Mouse (Mus musculus) A20 (cell line): Measurements from ENCODE around the gene Lypd5.

ENCODE experiments used
- DNase-seq: peaks from one replicate; pipeline ENCODE4 v3.0.0-alpha.2; 2011; ENCODE audit warnings: low read depth, low spot score

Lypd5 gene

GRCm38 (mm10) chr7:24359269-24359668, 10.3 kb downstream of the Lypd5 start:
- DNase-seq = peak; percentile 24

GRCm38 (mm10) chr7:24361001-24361400, 12.0 kb downstream of the Lypd5 start:
- DNase-seq = peak; percentile 19

GRCm38 (mm10) chr7:24363228-24363627, 14.2 kb downstream of the Lypd5 start:
- peak; percentile 68 for DNase-seq

GRCm38 (mm10) chr7:24364827-24365226, 15.8 kb downstream of the Lypd5 start:
- DNase-seq = peak; percentile 89

- DNase-seq = peak; percentile 37
Observed at GRCm38 (mm10) chr7:24365258-24366014, 16.4 kb downstream of the Lypd5 start.

GRCm38 (mm10) chr7:24366716-24367632, 18.0 kb downstream of the Lypd5 start:
- DNase-seq = peak; percentile 31

- DNase-seq = peak; percentile 76
Observed at GRCm38 (mm10) chr7:24368226-24368625, 19.2 kb downstream of the Lypd5 start.

GRCm38 (mm10) chr7:24368946-24369345, 19.9 kb downstream of the Lypd5 start:
- peak; percentile 81 for DNase-seq

GRCm38 (mm10) chr7:24369731-24370541, 20.9 kb downstream of the Lypd5 start, which contains the start of gene Kcnn4:
Gene Kcnn4 (plus strand): TSS chr7:24370263.
- peak; percentile 92 for DNase-seq

- DNase-seq = peak; percentile 73
Observed at GRCm38 (mm10) chr7:24371012-24371808, 22.2 kb downstream of the Lypd5 start.

- DNase-seq = peak; percentile 60
Observed at GRCm38 (mm10) chr7:24371809-24372145, 22.8 kb downstream of the Lypd5 start.

GRCm38 (mm10) chr7:24372300-24372699, 23.3 kb downstream of the Lypd5 start:
- peak; percentile 71 for DNase-seq

GRCm38 (mm10) chr7:24372786-24373185, 23.8 kb downstream of the Lypd5 start:
- DNase-seq = peak; percentile 81

GRCm38 (mm10) chr7:24373538-24374379, 24.8 kb downstream of the Lypd5 start:
- DNase-seq = peak; percentile 97

GRCm38 (mm10) chr7:24376456-24376855, 27.5 kb downstream of the Lypd5 start:
- no peak for DNase-seq

- DNase-seq = peak; percentile 12
Observed at GRCm38 (mm10) chr7:24377091-24377865, 28.3 kb downstream of the Lypd5 start.

- peak; percentile 17 for DNase-seq
Observed at GRCm38 (mm10) chr7:24378049-24378701, 29.2 kb downstream of the Lypd5 start.

- DNase-seq = peak; percentile 78
Observed at GRCm38 (mm10) chr7:24379934-24380333, 30.9 kb downstream of the Lypd5 start.

GRCm38 (mm10) chr7:24380370-24380769, 31.4 kb downstream of the Lypd5 start:
- DNase-seq = no peak
